Mouse (Mus musculus): ENCODE measurements at regions not wholly inside any gene's neighbourhood (a gene's known extent, or its start where the extent isn't known, plus 50 kb on each side); places are given as distances from the start of the nearest gene placed in this dataset.
A peak's percentile ranks its signal among the peaks of the same experiment; 100 is the strongest.

DNA sequence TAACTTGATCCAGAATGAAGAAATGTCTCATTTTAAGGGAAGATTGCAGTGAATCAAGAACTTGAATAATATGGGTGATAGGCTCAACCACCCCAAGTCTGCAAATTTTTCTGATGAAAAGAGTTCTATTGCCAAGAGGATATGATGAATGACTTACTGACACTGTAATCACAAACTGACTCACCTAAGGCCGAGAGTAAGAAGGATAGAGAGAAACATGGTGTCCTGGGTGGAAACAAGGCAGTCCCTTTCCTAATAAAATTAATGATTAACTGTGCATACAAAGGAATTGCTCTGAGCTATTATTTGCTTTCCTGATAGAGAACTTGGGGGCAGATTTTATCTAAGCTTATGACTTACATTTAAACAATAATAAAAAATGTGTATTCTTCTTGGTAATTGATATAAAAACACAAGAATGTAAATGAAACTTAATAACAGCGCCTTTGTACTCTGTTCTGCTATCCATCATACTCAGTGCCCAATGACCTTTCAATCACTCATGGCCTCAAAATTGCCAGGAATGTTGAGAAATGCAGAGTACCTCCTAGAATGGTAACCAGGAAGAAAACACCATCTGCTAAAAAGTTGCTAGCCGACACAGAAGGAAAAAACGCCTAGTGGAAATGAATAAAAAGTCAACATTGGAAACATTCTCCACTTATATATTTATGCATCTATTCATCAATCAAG is 606.7 kb downstream of the Efnb2 start:
- DNase-seq (ENCODE audit: low read depth), result no peak

DNA sequence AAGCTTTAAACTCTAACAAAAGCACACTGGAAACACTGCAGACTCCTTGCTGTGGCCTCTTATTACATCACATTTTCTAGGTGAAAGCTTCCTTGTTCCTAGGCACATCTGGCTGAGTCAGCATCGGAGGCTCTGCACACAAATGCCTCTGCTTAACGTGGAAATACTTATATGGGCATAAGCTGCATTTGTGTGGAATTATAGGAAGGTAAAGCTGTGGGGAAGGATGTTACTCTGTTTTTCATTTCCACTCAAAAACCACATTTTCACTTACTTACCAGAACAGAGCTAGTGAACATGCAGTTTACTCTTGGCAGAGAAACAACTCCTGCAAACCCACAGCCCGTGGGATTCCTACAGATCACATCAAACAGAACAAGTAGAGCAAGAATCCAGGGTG is 609.9 kb downstream of the Efnb2 start:
- no peak for DNase-seq (ENCODE audit: low read depth)

DNA sequence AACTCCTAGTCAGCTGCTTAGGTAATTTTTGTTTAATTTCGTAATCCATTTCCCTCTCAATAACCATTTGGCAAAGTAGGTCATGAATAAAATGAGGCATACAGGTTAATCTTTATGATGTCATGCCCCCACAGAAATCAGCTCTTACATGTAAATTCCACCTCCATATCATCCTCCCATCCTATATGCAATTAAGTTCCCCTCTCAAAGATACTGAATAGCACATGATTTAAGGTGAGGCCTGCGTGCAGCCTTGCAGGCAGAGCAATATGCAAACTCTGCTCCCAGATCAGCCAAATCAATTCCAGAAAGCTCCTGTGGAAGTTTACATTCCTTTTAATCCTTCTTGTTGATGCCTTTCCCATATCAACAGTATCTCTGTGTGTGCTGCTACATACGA is 610.3 kb downstream of the Efnb2 start:
- DNase-seq (ENCODE audit: low read depth), result no peak

DNA sequence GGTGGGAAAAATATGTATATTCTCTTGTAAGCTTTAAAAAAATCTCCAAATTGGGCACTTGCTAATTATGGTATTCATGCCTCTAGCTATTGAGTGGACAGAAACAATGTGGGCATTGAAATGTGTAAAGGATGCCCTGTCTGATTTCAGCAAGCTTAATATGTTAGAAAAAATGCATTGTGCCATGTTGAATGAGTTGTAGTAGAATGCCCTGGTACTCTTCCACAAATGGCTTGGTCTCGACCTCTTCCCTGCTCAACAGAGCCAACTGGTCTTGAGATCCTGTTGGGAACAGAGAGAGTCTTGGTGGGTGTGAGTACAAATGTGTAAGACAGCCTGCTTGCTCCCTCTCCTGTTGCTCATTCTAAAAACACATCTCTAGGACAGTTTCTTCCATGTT is 616.1 kb downstream of the Efnb2 start:
- no peak for DNase-seq (ENCODE audit: low read depth)

DNA sequence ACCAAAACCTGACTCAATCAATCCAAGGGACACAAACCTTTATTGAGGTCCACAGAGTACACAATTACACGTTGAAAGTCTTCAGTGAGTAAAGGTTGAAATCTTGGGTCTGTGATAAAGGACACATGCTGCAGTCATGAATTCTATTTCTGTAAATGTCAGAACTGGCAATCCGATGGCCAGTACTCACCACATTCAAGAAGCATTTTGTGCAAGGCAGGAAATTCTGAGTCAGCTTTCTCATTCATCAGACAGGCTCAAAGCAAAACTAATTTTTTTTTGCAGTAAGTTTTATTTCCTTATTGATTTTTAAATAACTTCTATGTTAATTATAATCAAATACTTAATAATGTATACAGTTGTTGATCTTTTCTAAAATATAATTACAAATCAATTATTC is 616.7 kb downstream of the Efnb2 start:
- DNase-seq (ENCODE audit: low read depth), result no peak

DNA sequence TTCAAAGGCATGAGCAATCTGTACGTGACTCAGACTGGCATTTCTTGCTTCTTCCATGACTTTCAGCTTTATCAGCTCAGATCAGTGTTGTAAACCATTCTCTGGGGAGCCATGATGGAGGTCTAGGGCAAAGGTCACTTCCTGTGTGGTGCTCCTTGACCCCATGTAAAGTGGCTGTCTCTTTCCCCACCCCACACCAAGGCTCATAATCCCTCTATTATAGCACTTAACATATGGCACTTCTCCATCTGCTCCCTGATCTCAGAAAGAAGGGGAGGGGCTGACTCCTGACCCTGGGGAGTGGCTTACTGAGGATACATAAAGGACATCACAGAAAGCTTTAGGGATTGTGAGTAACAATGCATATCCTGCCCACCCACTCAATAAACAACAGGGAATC is 623.1 kb downstream of the Efnb2 start:
- DNase-seq (ENCODE audit: low read depth), result no peak

DNA sequence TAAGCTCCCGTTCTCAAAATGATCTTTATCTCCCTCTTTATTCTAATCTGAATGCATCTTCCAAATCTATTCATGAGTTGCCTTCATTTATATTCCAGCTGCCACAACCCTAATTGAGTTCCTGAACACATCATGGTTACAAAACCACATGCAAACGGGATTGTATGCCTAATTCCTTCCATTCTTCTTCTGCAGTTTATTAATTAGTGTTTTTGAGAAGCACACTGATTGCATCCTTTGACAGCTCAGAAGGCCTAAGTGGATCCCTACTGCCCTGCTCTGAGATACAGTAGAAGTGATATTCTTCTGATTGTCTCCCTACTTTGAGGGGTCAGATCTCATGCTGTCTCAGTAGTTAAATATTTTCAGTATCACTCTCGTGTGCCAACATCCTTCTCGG is 649.9 kb downstream of the Efnb2 start:
- DNase-seq (ENCODE audit: low read depth), result no peak

DNA sequence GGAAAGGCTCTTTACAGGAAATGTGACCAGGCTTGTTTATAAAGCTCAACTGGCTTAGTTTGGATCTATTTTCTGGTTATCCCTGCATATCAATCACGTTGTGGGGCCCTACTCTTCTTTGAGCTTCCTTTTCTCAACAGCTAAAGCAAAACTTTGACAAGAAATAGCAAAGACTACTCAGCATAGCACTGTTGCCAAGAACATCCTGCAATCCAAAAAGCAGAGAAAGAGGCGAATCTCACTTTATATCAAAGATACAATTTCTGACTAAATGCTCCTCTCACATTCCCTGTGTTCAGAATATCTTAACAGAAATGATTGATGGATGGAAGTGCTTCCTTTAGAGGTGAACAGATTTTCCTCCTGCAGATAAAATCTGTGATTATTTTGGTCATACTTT is 666.1 kb downstream of the Efnb2 start:
- DNase-seq (ENCODE audit: low read depth), result no peak

DNA sequence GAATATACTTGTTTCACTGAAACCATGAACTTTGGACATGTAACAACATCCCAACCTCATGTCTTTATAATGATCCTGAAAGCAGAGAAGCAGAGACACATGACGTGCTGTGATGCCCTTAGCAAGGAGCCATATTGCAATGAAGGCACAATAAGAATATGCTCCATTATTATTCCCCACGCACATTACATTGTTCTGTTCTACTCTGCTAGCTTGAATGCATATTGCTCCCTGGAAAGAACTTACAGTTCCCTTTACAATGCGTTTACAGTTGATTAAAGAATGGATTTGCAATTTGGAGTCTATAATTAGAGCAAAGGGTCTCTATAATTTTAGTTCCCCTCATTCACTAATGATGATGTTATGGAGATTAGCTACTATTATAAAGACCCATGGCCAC is 672.2 kb downstream of the Efnb2 start:
- no peak for DNase-seq (ENCODE audit: low read depth)

DNA sequence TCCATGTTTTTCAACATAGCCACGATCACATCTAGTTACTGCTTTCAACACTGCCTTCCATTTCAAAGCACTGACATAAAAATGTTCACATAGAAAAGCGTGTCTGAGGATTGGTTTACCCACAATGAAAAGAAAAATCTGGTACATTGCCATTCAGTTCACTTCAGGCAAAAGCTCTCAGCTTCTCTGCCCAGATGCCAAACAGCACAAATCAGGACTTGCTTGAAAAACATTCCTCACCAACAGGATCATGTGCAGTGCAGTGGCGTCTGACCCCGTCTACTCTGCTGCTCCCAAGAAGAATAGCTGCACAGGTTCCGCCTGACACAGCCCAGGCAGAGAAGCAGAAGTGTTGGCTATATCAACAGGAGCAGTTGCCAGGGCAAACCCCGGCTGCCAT is 684.0 kb downstream of the Efnb2 start:
- DNase-seq (ENCODE audit: low read depth), result peak; percentile 73

DNA sequence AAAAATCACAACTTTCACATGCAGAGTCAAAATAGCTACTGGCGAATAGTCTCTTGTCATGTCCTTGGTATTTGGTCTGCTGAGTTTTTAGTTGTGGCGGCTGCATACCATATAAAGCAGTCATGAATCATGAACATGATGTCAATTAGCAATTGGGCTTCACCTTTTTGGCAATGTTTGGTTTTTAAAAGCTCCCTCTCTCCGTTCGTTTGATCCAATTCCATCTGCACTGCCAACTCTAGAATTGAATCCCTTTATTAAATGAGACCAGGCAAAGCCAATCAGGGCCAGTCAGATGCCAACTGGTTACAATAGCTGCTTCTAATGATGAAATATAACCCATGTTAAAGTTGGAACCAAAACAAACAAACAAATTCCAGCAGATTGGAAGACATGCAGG is 687.3 kb downstream of the Efnb2 start:
- peak; percentile 63 for DNase-seq (ENCODE audit: low read depth)

DNA sequence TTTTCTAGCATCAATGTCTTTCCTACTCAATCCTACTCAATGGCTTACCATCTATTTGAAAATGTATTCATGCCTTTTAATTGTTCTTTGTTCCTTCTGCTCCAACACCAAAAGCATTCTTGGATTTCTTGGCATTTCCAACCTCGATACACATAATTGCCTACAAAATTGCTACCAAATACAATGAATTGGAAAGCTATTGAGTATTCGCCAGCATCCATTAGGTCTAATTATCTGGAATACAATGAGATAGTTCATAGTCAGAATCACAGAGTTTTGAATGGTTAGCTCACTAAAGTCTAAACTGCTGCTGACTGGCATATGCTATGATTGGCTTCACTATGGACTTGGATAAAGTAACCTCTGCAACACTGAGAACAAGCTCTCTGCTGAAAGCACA is 696.8 kb downstream of the Efnb2 start:
- no peak for DNase-seq (ENCODE audit: low read depth)

DNA sequence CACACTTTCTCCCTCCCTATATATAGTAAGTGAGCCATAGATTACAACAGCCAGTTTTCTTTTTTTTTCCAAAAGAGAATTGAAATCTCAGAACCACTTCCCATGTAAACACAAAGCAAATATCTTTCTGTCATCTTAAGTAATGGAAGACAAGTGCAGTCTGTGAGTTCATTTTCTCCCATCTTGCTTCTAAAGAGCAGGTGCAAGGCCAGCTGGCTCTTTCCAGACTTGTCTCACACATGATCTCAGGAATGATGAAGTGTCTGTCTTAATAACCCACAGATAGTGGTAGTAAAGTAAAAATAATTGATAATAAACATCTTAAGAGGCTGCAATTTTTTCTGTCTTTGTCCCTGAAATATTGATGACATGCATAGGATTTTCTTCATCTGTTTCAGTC is 704.3 kb downstream of the Efnb2 start:
- no peak for DNase-seq (ENCODE audit: low read depth)

DNA sequence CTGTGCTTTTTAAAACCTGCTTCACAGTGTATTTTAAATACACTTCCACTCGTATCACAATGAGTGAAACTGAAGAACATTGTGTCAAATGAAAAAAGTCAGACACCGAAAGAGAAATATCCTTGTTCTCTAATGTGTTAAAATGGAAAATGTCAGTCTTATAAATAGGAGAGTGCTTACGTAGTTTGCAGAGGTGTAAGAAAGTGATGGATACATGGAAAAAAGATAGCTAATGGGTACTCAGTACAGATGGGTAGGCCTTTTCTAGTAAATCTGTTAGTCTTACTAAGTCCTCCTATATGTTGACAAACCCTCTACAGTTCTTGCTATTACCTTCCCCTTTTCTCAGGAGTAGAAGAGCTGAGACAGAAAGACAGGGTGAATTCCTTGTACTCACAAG is 706.2 kb downstream of the Efnb2 start:
- no peak for DNase-seq (ENCODE audit: low read depth)

DNA sequence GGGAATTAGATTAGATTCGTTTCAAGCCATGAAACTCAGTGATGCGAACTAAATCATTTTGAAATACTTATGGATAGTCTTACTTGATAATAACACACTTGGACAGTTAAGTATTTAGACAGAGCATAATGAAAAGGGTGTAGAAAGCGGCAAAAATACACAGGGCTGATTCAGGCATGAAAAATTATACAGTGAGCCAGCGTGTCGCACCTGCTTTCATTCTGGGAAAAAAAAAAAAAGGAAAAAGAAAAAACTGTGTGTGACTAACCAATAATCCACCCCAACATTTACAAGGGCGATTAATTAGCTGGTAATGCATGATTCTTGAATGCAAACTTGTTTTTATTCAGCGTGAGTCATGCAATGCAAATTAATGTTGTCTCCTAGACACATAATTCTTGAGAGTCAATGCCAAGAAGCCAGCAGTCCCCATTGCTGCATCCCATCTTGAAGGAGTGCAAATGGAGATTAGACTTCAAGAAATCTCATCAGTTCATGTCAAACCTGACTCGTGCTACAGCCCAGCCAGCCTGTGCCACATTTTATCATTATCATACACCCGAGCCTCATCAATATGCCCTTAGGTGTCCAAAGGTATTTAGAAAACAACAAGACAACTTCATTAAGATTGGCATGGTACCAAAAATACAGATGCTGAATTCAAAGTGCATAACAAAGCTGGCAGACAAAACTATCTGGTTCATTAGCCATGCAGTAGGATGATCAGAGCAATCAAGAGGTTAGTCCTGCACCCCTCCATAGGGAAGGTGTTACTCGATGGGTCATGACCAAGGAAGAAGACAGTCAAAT is 714.9 kb downstream of the Efnb2 start:
- no peak for DNase-seq (ENCODE audit: low read depth)

DNA sequence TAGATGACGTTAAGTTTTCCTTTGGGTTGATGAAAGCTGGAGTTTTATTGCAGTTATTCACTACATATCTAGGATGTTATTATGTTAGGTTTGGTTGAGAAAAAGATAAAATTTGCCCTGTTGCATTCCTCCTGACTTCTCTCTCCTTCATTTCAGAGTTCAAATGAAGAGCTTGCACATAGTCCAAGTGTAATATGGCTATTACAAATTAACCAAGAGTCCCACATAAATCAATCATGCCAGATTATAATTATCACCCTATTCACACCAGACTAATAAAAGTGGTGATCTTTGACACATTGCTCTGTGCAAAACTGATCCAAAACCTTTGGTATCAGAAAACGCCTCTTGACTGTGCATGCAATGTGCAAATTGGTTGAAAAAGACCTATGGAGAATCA is 724.4 kb downstream of the Efnb2 start:
- DNase-seq (ENCODE audit: low read depth), result no peak

DNA sequence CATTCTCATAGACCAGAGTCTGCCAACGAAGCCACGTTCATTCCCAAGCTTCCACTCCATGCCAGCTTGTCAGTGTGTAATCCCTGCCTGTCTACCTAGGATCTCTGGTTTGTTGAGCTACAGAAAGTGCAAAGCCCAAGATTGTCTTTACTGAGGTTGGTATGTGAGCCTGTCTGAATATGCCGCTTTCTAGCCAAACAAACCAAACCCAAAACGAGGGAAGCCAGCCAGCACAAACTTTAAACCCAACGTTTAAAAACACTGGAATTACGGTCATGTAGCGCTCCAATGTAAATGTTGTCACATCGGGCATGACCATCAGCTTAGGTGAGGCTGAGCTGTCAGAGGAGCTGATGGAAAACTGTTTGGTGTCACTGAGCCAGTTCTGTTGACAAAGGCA is 741.6 kb downstream of the Efnb2 start:
- peak; percentile 52 for DNase-seq (ENCODE audit: low read depth)

DNA sequence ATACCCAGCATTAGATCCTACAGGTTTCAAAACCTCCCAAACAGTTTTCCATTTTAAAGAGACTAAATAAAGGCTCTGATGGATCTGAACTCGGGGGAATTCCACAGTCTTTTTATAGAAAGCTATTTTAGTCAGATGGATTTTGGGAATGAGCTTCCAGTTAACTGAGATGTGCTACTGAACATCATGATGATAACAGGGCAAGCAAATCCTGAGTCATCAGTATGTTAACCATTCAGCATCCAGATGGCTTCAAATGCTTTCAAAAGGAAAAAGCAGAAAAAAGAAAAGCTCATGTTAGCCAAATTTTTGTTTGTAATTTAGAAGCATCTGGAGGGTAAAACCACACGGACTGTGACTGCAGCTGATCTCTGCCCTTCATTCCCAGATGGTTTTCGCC is 766.7 kb downstream of the Efnb2 start:
- DNase-seq (ENCODE audit: low read depth), result no peak

DNA sequence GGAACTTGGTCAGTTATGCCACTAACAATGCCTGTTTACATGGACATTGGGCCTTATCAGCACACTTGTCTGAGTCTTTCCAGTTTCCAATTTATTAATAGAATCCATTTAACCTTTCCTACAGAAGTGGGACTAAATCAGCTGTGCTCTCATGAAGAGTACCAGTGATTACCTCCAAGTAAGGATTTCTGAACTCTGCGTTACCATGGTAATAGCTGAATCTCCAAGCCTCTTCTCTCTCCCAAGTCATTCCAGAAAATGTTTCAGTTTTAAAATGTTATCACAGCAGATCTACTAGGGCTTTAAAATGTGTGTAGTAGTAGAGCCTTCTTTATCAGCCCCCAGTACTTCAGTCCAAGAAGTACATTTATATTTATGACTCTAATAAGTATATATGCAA is 807.9 kb downstream of the Efnb2 start:
- no peak for DNase-seq (ENCODE audit: low read depth)

DNA sequence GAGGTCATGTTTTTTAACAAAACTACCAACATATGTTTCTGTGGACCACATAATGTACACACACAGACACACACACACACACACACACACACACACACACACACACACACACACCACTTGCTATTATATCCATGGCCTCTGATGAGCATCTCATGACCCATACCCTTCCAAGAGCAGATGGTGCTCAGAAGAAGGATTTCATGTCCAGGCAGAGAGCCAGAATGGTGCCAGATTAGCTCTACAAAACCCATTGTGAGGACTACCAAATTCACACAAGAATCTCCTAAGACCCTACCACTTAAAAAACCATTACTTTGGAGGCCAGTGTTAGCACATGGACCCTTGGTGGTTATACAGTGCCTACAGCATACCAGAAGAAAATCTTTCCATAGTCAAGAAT is 810.5 kb downstream of the Efnb2 start:
- no peak for DNase-seq (ENCODE audit: low read depth)

DNA sequence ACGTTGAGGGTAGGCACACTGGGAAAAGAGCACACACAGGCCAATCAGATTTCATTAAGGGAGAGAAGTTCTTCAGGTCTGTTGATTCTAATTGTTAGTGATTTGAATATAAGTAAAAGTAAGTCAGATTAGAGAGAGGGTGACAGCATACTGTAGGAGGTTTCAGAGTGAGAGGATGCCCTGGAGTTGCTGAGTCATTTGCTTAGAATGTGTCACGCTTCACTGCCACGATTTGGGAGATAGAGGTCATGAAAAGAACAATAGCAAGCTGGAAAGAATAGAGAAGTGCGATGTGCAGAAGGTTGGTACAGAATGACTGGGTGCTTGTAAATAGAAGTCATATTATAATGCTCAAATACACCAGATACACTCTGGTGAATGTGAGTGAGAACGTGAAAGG is 829.1 kb downstream of the Efnb2 start:
- no peak for DNase-seq (ENCODE audit: low read depth)

DNA sequence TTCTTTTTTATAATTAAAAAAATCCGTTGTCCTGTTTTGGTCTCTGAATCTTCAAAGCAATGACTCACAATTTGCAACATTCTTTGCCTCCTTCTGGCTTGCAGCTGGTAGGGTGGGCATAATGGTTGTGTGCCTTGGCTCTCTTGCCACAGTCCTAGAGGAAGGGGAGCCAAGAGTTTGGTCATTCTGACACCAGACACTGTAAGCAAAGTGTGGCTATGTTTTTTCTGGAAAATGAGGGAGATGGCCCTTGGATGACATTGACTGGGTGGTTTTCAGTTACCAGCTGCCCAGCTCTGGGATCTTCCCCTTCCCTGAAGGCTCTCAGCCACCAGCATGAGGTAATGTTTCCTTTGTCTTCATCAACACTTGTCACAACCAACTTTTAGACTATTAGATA is 833.2 kb downstream of the Efnb2 start:
- DNase-seq (ENCODE audit: low read depth), result peak; percentile 7

DNA sequence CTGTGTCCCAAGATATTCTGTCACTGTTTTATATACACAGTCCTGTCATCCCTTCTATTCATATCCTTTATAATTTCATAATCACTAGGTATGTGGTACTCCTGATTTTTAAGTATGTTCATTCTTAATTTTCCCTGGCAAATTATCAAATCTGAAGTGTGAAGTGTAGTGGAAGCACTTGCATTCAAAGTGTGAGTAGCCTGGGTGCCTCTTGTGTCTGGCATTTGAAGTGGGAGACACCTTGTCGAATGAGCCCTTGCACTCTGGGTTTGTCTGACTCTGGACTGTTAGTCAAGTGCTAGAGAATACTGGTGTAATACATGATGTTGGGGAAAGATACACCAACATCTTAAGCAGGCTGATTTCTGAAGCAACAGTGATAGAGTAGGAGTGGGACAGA is 852.6 kb downstream of the Efnb2 start:
- no peak for DNase-seq (ENCODE audit: low read depth)

DNA sequence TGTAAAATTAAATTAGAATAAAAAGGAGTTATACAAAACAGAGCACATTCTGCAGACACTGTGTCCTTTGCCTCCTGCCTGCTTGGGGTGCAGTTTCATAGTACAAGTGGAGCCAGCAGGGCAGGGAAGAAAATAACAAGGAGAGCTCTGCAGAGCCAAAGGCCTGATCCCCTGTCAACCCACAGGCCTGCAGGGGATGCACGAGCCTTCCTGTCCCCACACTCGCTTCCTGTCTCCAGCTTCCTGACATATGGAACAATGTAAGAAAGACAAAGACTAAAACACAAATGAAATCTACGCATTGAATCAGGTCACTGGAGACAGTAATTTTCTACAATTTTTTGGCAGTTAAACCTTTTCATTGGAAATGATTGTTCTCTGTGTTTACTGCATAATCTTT is 861.8 kb downstream of the Efnb2 start:
- DNase-seq (ENCODE audit: low read depth), result no peak
